Mouse (Mus musculus) hindlimb bud, embryonic 11.5 days (tissue): ENCODE measurements around the gene Mef2b.
A peak's percentile ranks its signal among the peaks of the same experiment; 100 is the strongest.

ENCODE experiments used
- DNase-seq: peaks from one replicate; pipeline ENCODE4 v3.0.0-alpha.2; 2012; ENCODE audit warnings: low read depth, low spot score; ENCODE audit errors: extremely low spot score

Mef2b gene

DNA sequence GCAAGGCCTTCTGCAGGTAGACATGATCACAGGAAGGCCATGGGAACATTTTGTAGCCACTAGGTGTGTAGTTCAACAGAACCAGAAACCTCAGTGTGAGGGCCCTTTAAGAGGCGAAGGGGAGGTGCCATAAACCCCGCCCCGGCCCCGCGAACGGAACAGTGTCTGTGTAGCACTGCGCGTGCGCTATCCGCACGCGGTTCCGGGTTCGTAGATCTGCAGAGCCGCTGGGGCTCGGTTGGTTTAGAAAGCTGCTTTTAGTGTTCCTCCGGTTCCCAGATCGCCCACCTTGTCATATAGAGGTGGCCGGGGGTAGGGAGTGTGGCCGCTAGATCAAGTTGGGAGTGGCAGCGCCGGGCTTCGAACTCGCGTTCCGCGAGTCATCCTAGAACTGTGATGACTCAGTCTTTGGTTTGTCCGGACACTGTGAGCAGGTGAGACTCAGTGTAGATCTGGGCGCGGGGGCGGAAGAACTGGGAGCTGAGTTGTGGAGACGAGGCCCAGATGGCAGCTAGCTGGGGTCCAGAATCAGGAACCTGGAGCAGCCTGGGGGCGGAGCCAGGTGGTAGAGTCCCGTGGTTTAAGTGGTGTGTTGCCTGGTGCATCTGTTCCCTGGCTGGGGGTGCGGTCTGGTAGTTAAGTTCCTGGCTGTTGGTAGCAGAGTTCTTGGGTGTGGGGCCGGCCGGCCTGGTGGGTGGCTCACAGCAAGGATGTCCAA, 8.2 kb upstream of the Mef2b start, which contains the start of gene Nr2c2ap:
Gene Nr2c2ap, plus strand, starts transcription at position 168 of the 718 bp plus-strand sequence.
- peak; percentile 86 for DNase-seq

DNA sequence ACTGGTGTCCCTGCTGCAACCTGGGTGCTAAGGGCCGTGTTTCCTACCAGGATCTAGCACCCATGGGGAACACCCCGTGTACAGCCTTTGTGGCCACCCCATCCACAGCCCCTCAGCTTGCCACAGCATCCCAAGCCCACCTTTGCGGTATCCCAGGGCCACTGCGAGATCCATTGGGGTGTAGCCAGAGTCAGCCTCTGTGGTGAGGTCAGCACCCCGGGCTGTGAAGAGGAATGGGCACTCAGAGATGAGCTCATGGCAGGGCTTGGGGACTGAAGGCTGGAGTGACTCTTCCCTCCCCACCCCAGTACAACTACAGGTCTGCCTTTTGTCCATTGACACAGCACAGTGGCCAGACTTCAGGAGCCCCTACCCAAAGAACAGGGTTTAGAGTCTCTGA, 5.4 kb upstream of the Mef2b start:
- no peak for DNase-seq

DNA sequence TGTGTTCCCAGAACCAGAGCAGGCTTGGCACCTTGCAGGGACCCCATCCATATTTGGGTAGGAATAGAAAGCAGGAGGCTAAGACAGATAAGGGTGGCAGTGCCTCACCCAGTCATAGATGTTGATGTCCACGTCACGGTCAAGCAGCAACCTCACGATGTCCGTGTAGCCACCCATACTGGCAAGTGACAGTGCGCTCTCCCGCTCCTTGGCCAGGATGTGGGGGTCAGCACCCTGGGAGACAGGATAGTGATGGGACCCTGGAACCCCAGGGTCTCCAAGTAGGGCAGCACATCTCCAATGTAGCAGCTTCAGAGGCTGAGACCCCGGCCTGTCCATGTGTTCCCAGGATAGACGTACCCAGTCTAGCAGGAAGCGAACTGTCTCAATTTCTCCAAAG, 4.6 kb upstream of the Mef2b start:
- no peak for DNase-seq

DNA sequence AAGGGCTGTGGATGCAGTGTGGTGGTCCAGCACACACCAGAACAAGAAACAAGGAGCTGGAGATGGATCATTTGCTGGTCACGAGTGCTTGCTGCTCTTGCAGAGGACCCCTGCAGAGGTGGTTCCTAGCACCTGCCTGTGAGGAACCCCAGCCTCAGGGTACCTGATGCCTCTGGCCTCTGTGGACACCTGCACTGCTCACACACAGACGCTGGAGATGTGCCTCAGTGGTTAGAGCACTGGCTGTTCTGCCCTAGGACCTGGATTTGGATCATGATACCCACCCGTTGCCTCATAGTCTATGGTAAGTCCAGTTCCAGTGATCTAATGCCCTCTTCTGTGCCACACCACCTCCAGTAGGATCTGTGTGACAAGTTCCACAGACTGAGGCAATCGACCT, 2.9 kb upstream of the Mef2b start:
- no peak for DNase-seq

DNA sequence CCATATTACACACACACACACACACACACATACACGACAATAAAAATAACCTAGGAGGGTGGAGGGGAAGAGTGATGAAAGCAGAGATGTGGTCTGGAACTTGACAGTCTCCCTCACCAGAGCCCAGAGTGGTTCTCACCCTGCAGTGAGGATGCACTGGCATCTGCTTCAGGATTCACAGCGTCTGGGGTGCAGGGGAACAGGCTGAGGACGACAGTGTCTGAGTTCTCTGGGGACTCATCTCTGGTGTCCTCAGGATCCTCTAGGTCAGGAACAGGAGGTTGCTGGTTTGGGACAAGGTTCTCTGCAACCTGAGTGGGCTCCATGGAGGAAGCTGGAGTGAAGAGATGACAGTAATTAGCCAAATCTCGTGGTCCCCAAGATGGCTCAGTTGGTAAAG, 1.6 kb upstream of the Mef2b start:
- DNase-seq: no peak

DNA sequence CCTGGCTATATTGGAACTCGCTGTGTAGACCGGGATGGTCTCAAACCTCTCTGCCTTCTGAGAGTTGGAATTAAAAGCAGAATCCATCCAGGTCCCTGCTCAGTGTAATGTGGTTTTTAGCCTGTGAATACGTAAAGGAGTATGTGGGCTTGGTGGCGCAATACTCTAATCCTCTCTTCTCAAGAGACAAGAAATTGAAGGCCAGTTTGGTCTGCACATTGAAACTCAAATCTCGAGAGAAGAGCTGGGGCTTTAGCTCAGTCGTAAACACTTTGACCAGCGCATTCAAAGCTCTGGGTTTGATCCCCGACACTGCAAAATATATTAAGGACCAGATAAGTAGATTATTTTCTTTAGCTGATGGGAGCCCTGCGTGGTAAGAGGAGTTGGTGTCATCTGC, 470 bp downstream of the Mef2b start:
- no peak for DNase-seq

DNA sequence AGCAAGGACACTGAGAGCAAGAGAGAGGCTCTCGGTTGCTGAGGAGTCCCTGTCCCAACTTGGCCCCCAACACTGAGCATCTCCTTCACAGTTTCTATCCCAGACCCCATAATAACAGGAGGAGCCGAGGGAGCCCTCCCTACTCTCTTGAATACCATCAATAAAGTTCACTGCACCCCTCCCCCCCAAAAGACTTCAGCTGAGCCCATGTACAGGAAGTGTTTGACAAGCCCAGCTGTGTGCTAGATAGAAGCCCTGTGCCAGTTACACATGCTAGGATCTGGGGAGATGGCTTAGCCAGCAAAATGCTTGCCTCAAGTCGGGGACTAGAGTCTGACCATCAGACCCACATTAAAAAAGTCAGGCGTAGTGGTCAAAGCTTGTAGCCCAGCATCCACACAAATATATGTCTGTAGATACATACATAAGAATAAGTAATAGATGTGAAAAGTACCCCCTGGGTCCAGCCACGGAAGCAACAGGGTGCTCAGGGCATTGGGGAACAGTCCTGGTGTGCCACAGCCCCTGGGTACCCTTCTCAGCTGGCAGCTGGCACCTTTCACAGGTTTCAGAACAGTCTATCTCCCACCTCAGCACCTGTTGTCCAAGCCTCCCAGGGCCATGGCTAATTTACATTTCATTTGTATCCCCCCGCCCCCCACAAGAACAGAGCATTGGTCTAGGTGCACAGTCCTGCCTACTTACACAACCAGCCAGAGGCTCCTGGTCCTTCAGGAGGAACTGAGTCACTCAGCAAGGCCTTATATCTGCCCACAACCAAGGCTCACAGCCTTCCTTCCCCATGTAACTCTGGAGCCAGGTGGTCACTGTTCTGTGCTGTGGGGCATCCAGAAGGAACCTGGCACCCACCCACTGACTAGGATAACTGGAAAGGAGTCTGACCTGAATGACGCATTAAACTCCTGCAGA, 8.4 kb downstream of the Mef2b start:
- DNase-seq: no peak

DNA sequence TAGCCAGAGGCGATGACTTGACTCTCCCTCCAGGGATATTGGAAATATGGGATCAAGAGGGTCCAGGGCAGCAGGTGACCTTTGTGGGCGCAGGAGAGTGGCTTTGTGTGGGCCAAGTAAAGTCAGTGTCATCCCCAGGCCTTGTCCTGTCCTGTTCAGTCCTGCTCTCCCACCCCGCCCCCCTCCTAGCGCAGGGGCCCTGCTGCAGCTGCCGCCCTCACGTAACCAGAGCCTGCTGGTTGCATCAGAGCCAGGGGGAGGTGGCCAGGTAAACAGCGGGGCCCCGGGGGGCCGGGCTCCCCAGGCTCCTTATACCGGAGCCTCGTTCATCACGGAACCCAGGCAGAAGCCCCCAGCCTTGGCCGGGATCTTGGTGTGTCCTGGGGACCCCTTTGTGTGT, 10.6 kb downstream of the Mef2b start:
- DNase-seq: no peak

DNA sequence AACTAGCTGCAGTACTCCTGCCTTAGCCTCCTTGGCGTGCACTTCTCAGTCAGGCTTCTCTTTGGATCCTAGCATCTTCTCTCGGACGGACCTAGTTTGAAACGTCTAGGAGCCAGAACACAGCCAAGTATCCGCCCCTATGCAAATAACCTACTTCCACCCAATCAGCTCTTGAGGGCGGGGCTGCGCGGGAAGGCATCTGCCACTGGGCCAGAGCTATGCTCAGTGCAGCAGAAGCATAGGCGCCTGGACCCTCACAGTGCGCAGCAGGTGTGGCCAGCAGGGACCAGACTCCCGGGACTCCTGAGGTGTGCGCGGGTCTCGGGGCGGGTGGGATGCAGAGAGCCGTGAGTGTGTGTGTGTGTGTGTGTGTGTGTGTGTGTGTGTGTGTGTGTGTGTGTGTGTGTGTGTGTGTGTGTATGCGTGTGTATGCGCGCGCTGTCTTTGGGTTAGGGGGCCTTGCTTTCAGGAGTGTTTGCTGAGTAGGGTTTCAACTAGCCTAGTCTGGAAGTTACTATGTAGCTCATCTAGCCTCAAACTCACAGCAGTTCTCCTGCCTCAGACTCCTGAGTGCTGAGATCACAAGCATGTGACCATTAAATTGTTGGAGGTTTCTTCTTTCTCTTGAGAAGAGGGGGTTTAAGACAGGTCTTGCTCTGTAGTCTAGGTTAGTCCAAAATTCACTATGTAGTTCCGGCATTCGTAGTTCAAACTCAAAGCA, 13.2 kb downstream of the Mef2b start:
- no peak for DNase-seq

DNA sequence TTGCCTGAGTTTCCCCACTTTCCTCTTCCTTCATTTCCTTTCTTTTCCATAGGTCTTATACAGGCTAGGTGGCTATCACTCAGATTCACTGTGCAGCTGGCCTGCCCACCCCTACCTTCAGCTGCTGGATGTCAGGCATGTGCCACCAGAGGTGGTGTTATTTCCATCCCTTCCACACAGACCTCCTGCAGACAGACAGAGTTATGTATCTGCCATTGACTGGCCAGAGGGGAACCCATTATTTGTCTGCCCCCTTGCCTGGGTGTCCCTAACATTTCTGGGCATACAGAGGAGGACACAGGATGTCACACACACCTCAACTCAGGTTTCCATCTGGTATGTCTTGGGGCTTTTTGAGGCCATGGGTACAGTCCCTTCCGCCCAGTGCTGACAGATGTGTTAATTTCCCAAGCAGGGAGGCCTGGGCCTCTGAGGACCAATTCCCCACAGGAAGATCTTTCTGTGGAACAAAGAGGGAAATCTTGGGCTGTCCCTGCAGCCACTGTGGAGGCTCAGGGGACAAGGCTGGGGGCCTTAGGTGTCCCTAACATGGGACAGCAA, 17.8 kb downstream of the Mef2b start:
- DNase-seq: no peak

DNA sequence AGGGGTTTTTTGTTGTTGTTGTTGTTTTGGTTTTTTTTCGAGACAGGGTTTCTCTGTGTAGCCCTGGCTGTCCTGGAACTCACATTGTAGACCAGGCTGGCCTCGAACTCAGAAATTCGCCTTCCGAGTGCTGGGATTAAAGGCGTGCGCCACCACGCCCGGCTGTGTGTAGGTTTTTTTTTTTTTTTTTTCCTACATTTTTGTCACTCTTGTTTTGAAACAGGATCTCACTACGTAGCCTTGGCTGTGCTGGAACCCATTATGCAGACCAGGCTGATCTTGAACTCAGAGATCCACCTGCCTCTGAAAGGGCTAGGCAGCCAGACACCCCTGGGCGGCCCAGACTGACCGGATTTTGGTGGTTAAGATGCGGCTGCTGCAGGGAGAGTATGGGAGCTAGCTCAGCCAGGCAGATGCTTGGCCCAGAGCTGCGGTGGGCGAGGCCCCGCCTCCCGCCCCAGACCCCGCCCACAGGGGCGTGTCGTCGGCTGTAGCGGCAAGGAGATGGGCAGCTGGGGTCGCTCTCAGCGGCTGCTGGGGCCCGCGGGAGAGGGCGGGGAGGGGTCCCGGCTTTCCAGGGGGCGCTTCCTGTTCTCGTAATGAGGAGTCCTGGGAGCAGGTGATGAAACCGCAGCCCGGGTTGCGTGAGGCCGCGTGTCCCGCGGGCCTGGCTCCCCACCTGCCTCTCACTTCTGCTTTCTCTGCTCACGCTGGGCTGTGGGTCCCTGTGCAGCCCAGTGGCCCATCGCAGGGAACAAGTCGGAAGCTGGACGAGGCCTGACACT, 18.8 kb downstream of the Mef2b start:
- no peak for DNase-seq

DNA sequence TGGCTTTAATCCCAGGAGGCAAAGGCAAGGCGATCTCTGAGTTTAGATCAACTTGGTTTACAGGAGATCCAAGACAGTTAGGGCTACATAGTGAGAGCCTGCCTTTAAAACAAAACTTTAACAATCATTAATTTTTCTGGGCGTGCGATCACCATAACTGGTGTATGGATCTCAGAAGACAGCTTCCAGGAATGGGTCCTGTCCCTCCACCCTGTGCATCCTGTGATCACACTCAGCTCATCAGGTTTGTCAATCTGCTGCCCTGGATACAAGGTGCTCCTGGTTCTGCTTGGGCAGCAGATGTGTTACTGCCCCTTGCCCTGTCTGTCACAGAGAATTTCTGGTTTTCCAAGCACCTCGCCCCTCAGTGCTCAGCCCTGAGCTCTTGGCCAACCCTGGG, 19.7 kb downstream of the Mef2b start:
- DNase-seq: no peak

DNA sequence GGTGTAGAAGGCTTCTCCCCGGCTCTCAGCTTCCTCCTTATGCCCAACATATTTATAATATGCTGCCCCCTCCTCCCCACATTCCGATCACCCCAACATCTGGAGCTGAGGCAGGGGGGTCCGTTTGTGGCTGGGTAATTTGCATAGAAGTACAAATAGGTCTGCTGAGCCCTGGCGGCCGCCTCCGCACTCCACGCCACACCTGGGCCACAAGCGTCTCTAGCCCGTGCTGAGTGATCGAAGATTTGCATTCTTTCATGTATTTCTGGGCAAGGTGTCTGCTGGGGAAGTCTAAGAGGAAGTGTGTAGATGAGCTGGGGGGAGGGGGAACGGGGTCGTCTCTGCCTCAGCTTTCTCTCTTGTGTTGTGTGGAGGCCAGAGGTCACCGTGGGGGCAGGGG, 20.5 kb downstream of the Mef2b start:
- DNase-seq: no peak

DNA sequence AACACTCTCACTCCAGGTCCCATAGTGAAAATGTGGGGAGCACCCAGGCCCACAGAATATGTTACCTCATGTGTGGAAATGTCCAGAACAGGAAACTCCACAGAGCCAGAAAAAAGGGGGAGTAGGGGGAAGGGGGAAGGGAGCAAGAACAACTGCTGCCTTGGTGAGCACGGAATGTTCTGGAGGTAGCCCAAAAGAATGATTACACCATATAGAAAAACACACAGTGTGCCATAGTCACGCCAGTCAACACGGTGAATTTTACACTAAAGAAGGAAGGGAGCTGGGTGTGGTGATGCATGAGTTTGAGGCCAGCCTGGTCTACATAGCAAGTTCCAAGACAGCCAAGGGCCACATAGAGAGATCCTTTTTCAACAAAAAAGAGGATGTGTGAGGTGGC, 23.8 kb downstream of the Mef2b start:
- no peak for DNase-seq

DNA sequence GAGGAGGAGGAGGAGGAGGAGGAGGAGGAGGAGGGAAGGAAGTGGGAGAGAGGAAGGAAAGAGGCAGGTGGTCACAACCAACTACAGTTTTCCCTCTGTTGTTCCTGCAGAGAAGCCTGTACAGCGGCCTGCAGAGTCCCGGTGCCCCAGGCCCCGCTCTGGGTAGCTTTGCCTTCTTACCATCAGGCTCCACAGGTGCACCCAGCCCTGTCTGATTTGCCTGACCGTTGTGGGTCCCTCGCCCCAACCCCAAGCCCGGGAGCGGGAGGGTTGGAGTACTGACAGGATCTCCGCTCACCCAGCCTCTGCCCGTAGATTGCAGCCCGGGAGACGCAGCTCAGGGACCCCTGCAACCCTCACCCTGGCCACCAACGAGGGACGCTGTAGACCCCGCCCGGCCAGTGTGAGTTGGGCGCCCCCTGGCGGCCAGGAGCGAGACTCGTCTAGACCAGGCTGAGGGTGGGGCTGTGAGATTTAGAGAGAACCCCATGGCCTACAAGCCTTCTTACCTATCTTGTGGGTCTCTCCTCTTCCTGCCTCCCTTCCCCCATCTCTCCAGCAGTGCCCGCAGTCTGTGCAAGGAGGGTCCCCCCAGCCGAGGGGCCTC, 27.1 kb downstream of the Mef2b start:
- DNase-seq: no peak

DNA sequence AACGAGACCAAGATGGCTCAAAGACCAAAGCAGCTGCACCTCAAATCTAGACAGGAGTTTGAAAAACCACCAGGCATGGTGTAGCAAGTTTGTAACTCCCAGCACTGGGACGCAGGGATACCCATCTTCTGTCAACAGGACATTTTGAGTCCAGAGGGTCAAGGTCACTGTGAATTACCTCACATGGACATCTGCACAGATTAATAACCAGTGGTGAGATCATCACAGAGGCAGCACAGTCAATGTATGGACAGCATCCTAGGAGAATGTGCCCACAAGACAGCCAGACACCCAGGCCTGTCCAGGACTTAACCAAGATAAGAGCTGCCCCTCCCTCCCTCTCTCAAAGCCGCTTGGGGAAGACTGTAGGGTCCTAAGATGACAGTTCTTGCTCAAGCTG, 30.6 kb downstream of the Mef2b start:
- no peak for DNase-seq

DNA sequence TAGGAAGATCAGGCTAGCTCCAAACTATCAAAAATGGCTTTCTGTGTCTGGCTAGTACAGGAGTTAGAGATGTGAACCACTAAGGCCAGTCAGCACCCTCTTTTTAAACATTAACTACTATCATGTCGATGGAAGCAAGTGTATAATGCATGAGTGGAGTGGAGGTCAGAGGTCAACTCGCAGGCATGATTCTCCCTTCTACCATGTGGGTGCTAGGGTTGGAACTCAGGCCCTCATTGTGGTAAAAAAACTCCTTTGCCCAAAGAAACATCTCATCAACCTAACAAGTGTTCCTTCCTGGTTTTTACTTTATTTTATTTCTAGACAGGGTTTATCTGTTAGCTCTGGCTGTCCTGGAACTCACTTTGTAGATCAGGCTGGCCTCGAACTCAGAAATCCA, 31.2 kb downstream of the Mef2b start:
- DNase-seq: no peak

DNA sequence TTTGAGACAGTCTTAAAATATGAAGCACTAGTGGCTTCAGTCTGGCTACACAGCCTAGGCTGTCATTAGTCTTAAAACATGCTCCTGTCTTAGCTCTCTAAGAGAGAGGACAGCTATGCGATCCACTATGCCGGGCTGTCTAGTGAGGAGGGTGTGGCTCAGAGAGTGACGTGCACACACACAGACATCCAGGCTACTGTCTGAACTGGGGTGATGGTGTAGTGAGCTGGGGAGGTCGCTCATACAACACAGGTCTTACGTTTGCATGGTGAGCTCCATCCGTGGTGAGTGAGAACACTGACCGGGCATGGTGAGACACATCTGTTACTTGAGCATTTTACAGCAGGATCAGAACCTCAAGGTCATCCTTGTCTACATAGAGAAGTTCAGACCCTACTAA, 31.7 kb downstream of the Mef2b start:
- DNase-seq: no peak

DNA sequence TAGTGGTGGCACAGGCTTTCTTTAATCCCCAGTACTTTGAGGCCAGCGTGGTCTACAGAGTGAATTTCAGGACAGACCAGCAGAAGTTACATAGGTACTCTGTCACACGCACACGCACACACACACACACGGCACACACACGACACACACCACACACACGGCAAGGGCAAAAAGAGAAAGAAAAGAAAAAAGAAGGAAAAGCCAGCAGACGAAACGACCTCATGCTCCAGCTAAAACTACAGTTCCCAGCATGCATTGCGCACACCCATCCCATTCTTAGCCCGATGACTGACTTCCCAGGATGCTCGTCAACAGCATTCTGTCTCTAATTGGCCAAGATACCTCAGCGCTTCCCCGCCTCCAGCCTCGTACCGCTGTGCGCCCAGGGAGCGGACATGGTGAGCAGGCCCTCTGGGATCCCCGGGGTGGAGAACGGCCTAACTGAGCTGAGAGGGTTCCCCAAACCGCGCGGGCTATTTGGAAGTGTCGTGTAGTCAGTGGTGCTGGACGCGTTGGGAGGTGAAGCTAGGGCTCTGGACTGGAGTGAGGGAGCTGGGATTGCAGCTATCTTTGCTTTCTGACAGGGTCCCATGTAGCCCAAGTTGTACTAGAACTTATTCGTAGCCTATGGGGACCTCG, 32.7 kb downstream of the Mef2b start, which contains the start of gene Tmem161a:
Gene Tmem161a, plus strand, starts transcription at position 314 of the 639 bp plus-strand sequence.
- DNase-seq: peak; percentile 84

DNA sequence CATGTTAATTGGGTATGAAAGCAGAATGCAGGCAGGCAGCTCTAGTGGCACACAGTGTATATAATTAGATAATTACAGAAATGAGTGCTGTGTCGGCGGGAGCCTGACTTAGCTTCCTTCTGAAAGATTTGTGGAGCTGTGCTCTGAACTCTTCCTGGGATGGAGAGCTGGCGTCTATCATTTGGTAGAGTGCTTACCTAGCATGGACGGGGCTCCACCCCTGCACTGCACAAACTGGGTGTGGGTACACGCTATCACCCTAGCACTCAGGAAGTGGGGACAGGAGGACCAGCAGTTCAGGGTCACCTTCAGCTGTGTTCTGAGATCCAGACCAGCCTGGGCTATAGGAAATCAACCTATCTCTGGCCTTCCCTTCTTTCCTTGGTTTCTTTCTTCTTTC, 33.8 kb downstream of the Mef2b start:
- DNase-seq: no peak
